Mouse (Mus musculus): ENCODE results near the gene Gata1.

GRCm38 (mm10) chrX:8020111-8020778 is 42.4 kb upstream of the Gata1 start:
- no peak for TF ChIP-seq GATA1 (IDR thresholded peaks at IDR 0.05; ENCODE audit: borderline replicate concordance, low read length)
- no peak for TF ChIP-seq FLI1 (IDR thresholded peaks at IDR 0.05; ENCODE audit: low read length)
